Mouse (Mus musculus): ENCODE data around the gene Creb3l2.

DNA sequence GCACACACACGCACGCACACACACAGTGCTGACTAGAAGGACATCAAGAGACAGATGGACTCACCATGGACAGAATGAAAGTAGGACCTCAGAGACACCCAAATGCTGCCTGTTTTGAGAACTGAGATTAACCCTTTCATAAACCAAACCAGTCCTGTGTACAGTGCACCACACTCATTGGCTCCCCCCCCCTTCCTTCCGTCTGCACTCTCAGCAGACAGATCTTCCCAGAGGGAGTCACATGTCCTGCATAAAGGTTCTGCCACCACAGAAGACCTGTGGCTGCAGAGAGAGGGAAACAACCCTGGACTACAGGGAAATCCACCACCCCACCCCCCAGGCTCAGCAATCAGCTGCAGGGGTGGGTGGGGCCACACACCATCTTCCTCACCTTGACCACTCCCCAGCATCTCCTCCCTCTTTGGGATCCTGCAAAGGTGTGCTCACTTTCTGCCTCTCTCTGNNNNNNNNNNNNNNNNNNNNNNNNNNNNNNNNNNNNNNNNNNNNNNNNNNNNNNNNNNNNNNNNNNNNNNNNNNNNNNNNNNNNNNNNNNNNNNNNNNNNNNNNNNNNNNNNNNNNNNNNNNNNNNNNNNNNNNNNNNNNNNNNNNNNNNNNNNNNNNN is 12.0 kb downstream of the Creb3l2 start:
- no peak for TF ChIP-seq GATA1 (IDR thresholded peaks at IDR 0.05; ENCODE audit: borderline replicate concordance, low read length)
- no peak for TF ChIP-seq FLI1 (IDR thresholded peaks at IDR 0.05; ENCODE audit: low read length)
